Mouse (Mus musculus) G1E (cell line): Measurements from ENCODE around the gene Olfr1061.
"Not testable (repeated sequence)": the region's sequence is repeated elsewhere in the genome, so short reads cannot be mapped to it uniquely, and the experiment has no call there.

Experiments
- CTCF ChIP-seq: IDR thresholded peaks from 2 replicates; pipeline ENCODE4 v1.5.1; 2012; ENCODE audit warnings: low read depth, low read length, inconsistent platforms, mixed read lengths
- GATA1 ChIP-seq: IDR thresholded peaks from 2 replicates; pipeline ENCODE4 v1.6.1; 2012; ENCODE audit warnings: borderline replicate concordance, low read length, inconsistent platforms, mixed read lengths
- TAL1 ChIP-seq: conservative IDR thresholded peaks from 2 replicates; pipeline ENCODE4 v1.6.1; 2012; ENCODE audit warnings: low read depth, low read length, inconsistent platforms, mixed read lengths

- TF ChIP-seq CTCF, TAL1, GATA1: not testable (repeated sequence)
Measured at GRCm38 (mm10) chr2:86450491-86450890, 36.6 kb upstream of the Olfr1061 start, which contains the start of gene Olfr1065.
